Mouse (Mus musculus) activated CD4-positive, CD25-positive, alpha-beta regulatory T cell, adult 4 months (primary cell): ENCODE measurements around the gene Cald1. TPM values are rescaled to one million over a fixed set of nuclear protein-coding genes. Genes with fewer than 3 reads are reported as not detected.

Experiments
- ATAC-seq: one replicate; pipeline ENCODE4 v1.8.0; 2017
- polyA plus RNA-seq, 2 experiments: library from polyadenylated mRNA; unstranded; fragments of 100-300 nt; shearing (Covaris generic); gene quantifications; one replicate each; pipeline ENCODE4 v1.2.1; 2017

The Cald1 gene
- polyA plus RNA-seq, 2 experiments from 2014 or later, result not detected

GRCm38 (mm10) chr6:34720447-34720846, 122.1 kb downstream of the Cald1 start:
- ATAC-seq, result no peak

- no peak for ATAC-seq
Measured at GRCm38 (mm10) chr6:34721740-34722139, 123.4 kb downstream of the Cald1 start.

- no peak for ATAC-seq
Measured at GRCm38 (mm10) chr6:34722660-34723059, 124.4 kb downstream of the Cald1 start.

- no peak for ATAC-seq
Measured at GRCm38 (mm10) chr6:34723250-34723904, 125.1 kb downstream of the Cald1 start.

GRCm38 (mm10) chr6:34725660-34726059, 127.4 kb downstream of the Cald1 start:
- no peak for ATAC-seq

- ATAC-seq, result no peak
Measured at GRCm38 (mm10) chr6:34726104-34726503, 127.8 kb downstream of the Cald1 start.

- no peak for ATAC-seq
Measured at GRCm38 (mm10) chr6:34727316-34727983, 129.2 kb downstream of the Cald1 start.

GRCm38 (mm10) chr6:34729449-34730151, 131.3 kb downstream of the Cald1 start:
- ATAC-seq, result no peak

- ATAC-seq, result no peak
Measured at GRCm38 (mm10) chr6:34731007-34731406, 132.7 kb downstream of the Cald1 start.

- ATAC-seq, result no peak
Measured at GRCm38 (mm10) chr6:34731529-34731928, 133.2 kb downstream of the Cald1 start.

GRCm38 (mm10) chr6:34734940-34735695, 136.8 kb downstream of the Cald1 start:
- no peak for ATAC-seq

- ATAC-seq, result no peak
Measured at GRCm38 (mm10) chr6:34736934-34737333, 138.6 kb downstream of the Cald1 start.

- ATAC-seq, result no peak
Measured at GRCm38 (mm10) chr6:34743946-34744345, 145.6 kb downstream of the Cald1 start.

GRCm38 (mm10) chr6:34747846-34748245, 149.5 kb downstream of the Cald1 start:
- no peak for ATAC-seq

- ATAC-seq, result no peak
Measured at GRCm38 (mm10) chr6:34748566-34748965, 150.3 kb downstream of the Cald1 start.

GRCm38 (mm10) chr6:34749526-34749925, 151.2 kb downstream of the Cald1 start:
- ATAC-seq, result no peak

- ATAC-seq, result no peak
Measured at GRCm38 (mm10) chr6:34750487-34751120, 152.3 kb downstream of the Cald1 start.

- no peak for ATAC-seq
Measured at GRCm38 (mm10) chr6:34751625-34752024, 153.3 kb downstream of the Cald1 start.

- ATAC-seq, result no peak
Measured at GRCm38 (mm10) chr6:34754448-34754847, 156.1 kb downstream of the Cald1 start.

GRCm38 (mm10) chr6:34758340-34758739, 160.0 kb downstream of the Cald1 start:
- no peak for ATAC-seq

GRCm38 (mm10) chr6:34760023-34760422, 161.7 kb downstream of the Cald1 start:
- ATAC-seq, result no peak

GRCm38 (mm10) chr6:34765721-34766120, 167.4 kb downstream of the Cald1 start:
- no peak for ATAC-seq
